Mouse (Mus musculus) heart, embryonic 16.5 days (tissue): ENCODE measurements around the gene Litaf. TPM values are rescaled to one million over a fixed set of nuclear protein-coding genes. Genes with fewer than 3 reads are reported as not detected.

ENCODE experiments used
- ATAC-seq: fragments of 200-750 bp; cut with Nextera tagmentation; replicated peaks from 2 replicates; pipeline ENCODE4 v1.8.0; 2017; ENCODE audit warnings: moderate number of reproducible peaks; ENCODE audit not compliant: insufficient read depth, low FRiP score; ENCODE audit errors: extremely low read depth
- H3K27ac ChIP-seq: fragments of 300-500 bp; sonication (generic); 2 replicates; pipeline ENCODE4 v1.5.1; 2014; ENCODE audit warnings: mild to moderate bottlenecking, low read length, control low read depth, moderate library complexity
- H3K27me3 ChIP-seq: fragments of 300-500 bp; sonication (generic); 2 replicates; pipeline ENCODE4 v1.6.1; 2014; ENCODE audit warnings: low read length, mixed read lengths; ENCODE audit not compliant: control insufficient read depth, insufficient read depth
- H3K36me3 ChIP-seq: fragments of 300-500 bp; sonication (generic); 2 replicates; pipeline ENCODE4 v1.6.1; 2014; ENCODE audit not compliant: control insufficient read depth, insufficient read depth
- H3K4me1 ChIP-seq: fragments of 300-500 bp; sonication (generic); 2 replicates; pipeline ENCODE4 v1.6.1; 2014; ENCODE audit warnings: low read length, mixed read lengths; ENCODE audit not compliant: control insufficient read depth, insufficient read depth
- H3K4me2 ChIP-seq: fragments of 300-500 bp; sonication (generic); 2 replicates; pipeline ENCODE4 v1.6.1; 2014; ENCODE audit warnings: low read depth, mild to moderate bottlenecking, control low read depth, low read length
- H3K4me3 ChIP-seq: fragments of 300-500 bp; sonication (generic); 2 replicates; pipeline ENCODE4 v1.5.1; 2014; ENCODE audit warnings: mild to moderate bottlenecking, control low read depth, low read length
- H3K9ac ChIP-seq: fragments of 300-500 bp; sonication (generic); 2 replicates; pipeline ENCODE4 v1.6.1; 2014; ENCODE audit warnings: low read length, control low read depth
- H3K9me3 ChIP-seq: fragments of 300-500 bp; sonication (generic); replicated peaks from 2 replicates; pipeline ENCODE4 v1.6.1; 2016; ENCODE audit warnings: low read length; ENCODE audit not compliant: control insufficient read depth
- WGBS: fragments of 180-500 bp; shearing (Covaris S2); extraction: QIAGEN DNeasy Blood & Tissue Kit; methylation state at CpG from one replicate; pipeline ENCODE4 v1.1.7; 2014; 5-methylcytosine and 5-hydroxymethylcytosine counted together
- polyA plus RNA-seq: library from polyadenylated mRNA; unstranded; fragments of >200 nt; fragmentation: Nextera tagmentation; extraction: Ambion mirVana; gene quantifications from 2 replicates; pipeline ENCODE4 v1.2.1, GENCODE M21; 2015

Litaf gene
- polyA plus RNA-seq, 1 experiment from 2014 or later = 78.7 TPM

DNA sequence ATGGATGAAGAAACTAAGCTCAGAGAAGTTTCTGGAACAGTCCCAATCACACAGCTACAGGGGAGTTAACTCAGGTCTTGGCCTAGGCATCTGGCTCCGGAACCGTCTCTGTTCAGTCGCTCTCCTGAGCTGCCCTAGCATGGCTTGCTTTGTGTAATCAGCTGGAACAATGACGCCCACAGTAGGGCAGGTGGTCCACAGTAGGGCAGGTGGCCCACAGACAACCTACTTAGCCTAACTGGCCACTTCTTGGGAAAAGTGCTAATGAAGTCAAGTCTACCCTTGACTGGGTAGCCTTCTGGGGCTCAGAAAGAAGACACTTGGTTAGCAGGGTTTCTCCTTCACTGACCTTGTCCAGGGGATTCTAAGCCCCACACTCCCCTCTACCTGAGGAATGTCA is 55.7 kb downstream of the Litaf start:
- ATAC-seq = no peak
- Histone ChIP-seq H3K9ac (no peak overlapping the region), H3K4me2 (no peak overlapping the region), H3K4me3 (no peak overlapping the region), H3K27ac (no peak overlapping the region), H3K9me3 (no peaks in the 10 kb centered on the region), H3K4me1 (peaks cover 24% of the 10 kb centered on the region), H3K36me3 (no peaks in the 10 kb centered on the region), H3K27me3 (no peaks in the 10 kb centered on the region)
- 89% methylated on average over 4 of the region's 4 CpGs for WGBS

DNA sequence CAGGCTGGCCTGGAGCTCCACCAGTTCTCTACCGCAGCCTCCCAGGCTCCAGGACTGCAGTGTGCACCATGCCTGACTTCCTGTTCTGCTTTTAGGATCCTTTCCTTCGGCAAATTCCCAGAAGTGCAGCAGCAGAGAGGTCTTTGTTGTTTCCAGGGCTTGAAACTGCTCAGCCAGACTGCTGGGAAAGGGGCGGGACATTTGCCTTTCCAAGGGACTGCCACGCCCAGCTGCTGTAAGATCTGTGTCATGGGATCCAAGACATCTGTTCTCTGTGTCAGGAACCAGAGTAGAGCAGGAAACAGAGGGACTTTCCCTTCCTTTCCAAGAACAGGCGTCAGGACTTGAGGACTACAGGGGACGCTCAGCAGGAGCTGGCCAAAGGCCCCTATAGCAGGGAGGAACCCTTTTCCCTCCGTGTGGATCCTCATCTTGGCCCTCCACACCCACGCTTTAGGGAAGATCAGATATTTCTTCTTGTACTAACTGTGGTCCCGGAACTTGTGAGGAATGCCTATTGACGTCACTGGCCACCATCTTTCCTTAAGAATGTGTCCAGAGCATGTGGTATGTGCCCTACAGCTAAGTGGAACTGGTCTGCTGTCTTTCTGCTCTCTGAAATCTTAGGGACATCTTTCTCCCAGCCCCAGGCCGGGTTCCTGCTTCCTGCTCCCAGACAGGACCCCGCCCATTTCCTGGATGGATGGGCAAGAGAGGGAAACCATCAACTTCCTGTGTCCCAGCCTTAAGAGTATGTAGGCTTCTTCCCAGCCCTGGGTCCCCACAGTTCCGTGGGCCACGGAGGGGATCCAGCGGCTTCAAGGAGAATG is 57.6 kb downstream of the Litaf start:
- 32% methylated on average over 15 of the region's 15 CpGs for WGBS
- H3K4me2 ChIP-seq = peak overlapping the region; percentile 42
- H3K4me3 ChIP-seq = peak overlapping the region; percentile 9; the same call in 1 of the 2 replicates
- peak overlapping the region; percentile 96 for H3K27ac ChIP-seq
- no peaks in the 10 kb centered on the region for H3K36me3 ChIP-seq
- peaks cover 24% of the 10 kb centered on the region for H3K4me1 ChIP-seq
- ATAC-seq = peak; percentile 90
- peak overlapping the region; percentile 47 for H3K9ac ChIP-seq
- no peaks in the 10 kb centered on the region for H3K27me3 ChIP-seq
- no peaks in the 10 kb centered on the region; the same call in 1 of the 2 replicates for H3K9me3 ChIP-seq

DNA sequence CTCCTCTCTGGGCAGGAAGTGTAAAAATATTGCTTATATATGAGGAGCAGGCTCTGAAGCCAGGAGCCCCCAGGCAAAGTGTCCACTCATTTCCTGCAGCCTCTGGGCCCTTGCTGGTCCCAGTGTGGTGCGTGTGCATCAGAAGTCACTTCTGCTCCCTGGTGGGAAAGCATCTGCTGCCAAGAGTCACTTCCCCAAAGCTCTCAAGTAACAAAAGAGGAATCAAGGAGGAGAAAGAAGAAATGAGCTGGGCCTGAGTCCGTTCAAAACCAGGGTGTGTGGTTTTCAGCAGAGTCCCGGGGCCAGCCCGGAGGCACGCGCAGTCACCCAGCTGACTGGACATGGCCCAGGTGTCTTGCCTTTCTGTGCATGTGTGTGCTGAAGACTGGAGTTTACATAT is 59.9 kb downstream of the Litaf start:
- ATAC-seq = no peak
- no peaks in the 10 kb centered on the region for H3K27me3 ChIP-seq
- H3K36me3 ChIP-seq = no peaks in the 10 kb centered on the region
- no peaks in the 10 kb centered on the region; the same call in 1 of the 2 replicates for H3K9me3 ChIP-seq
- no peak overlapping the region for H3K4me3 ChIP-seq
- H3K27ac ChIP-seq = peak overlapping the region; percentile 69
- no peak overlapping the region for H3K9ac ChIP-seq
- no peak overlapping the region for H3K4me2 ChIP-seq
- WGBS = 77% methylated on average over 6 of the region's 6 CpGs
- peaks cover 14% of the 10 kb centered on the region for H3K4me1 ChIP-seq

DNA sequence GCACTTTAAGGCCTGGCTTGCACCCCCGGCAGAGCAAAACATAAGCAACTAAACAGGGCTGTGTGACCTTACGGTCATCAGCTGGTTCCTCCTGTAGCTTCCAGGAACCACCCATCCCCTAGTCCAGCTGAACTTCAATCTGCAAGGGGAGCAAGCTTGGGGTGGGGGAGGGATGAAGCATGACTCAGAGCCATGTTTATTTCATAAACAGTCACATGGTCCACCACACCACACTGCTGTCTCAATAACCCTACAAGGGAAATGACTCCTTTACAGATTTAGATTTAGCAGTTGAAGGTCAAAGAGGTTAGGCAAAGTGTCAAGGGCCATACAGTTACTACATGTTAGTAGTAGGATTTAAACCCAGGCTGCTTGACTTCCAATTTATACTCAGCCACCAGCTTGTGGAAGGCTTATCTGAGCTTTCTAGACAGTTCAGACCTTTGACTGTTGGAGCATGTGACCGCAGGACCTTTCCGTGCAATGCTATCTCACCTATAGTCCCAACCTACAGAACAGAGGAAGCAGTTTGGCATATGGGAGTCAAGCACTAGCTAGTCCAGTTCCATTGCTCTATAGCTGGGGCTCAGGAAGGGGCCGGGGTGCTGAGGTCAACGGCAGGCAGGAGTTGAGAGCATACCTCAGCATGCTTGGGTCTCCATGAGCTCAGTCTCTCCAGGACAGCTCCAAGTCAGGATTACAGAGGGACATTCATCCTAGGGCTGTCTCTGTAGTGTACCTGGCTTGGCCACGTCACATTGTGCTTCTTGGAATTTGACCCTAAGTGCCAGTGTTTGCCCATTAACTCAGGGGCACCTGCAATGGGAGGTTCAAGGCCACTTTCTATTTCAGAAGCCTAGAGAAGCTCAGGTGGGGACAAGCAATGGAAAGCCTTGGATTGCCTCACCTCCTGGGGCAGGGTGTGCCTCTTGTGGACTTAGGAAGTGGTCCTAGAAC is 64.0 kb downstream of the Litaf start:
- H3K4me2 ChIP-seq = no peak overlapping the region
- no peak overlapping the region for H3K27ac ChIP-seq
- H3K9ac ChIP-seq = no peak overlapping the region
- H3K36me3 ChIP-seq = no peaks in the 10 kb centered on the region
- H3K4me3 ChIP-seq = no peak overlapping the region
- 79% methylated on average over 7 of the region's 7 CpGs for WGBS
- ATAC-seq = no peak
- no peaks in the 10 kb centered on the region; the same call in 1 of the 2 replicates for H3K9me3 ChIP-seq
- no peaks in the 10 kb centered on the region for H3K27me3 ChIP-seq
- peaks cover 6% of the 10 kb centered on the region for H3K4me1 ChIP-seq

DNA sequence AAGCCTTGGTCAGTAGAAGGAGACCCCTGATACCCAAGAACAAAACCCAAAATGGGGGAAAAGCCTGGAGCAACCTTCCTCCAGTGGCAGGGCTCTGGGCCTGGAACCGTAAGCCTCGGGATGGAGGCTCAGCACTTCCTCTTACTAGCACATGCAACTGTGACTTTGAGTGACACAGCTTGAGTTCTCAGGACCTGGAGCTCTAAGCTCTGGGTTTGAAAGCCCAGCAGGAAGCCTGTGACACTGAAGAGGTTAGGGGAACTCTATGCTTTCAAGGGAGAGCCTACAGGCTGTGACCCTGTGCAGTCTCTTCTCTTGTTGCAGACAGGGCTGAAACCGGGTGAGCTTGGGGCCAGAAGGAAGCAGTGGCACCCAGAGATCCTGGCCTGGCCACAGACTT is 66.1 kb downstream of the Litaf start:
- Histone ChIP-seq H3K4me1 (peaks cover 6% of the 10 kb centered on the region), H3K27me3 (no peaks in the 10 kb centered on the region), H3K27ac (no peak overlapping the region), H3K36me3 (no peaks in the 10 kb centered on the region), H3K9me3 (no peaks in the 10 kb centered on the region; the same call in 1 of the 2 replicates), H3K4me3 (no peak overlapping the region), H3K9ac (no peak overlapping the region), H3K4me2 (no peak overlapping the region)
- ATAC-seq = no peak
- WGBS = 45% methylated on average over 3 of the region's 3 CpGs

DNA sequence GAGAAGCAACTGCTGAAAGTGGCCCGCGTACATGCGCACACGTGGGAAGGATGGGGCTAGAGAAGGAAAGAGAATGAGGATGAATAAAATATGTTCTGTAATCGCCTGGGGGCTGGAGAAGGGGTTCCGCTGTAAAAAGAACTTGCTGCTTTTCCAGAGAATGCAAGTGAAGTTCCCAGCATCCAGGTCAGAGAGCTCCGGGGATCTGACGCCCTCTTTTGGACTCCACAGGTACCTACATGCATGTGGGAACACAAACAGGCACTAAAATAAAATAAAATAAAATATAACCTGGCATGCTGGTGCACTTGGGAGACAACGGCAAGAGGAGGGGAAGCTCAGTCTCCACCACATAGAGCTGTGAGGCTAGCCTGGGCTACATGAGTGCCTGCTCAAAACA is 67.7 kb downstream of the Litaf start:
- H3K27ac ChIP-seq = no peak overlapping the region
- 77% methylated on average over 9 of the region's 9 CpGs for WGBS
- no peaks in the 10 kb centered on the region for H3K36me3 ChIP-seq
- ATAC-seq = no peak
- H3K9me3 ChIP-seq = no peaks in the 10 kb centered on the region
- H3K4me1 ChIP-seq = peaks cover 8% of the 10 kb centered on the region
- H3K4me2 ChIP-seq = no peak overlapping the region
- H3K27me3 ChIP-seq = no peaks in the 10 kb centered on the region
- H3K9ac ChIP-seq = no peak overlapping the region
- no peak overlapping the region for H3K4me3 ChIP-seq

DNA sequence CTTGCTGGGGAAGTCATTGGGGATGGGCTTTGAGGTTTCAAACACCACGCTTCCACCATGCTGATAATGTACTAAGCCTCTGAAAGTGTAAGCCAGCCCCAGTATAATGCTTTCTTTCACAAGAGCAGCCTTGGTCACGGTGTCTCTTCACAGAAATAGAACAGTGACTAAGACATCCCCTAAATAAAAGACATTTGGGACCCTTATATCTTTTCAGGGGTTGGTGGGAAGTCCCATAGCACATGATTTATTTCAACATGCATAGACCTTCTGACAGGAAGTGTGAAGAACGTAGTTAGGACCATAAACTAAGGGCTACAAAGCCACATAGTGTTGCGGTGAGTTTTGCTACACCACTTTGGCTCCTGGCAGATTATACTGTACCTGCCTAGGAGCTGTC is 69.4 kb downstream of the Litaf start:
- no peak overlapping the region for H3K4me3 ChIP-seq
- no peak overlapping the region for H3K9ac ChIP-seq
- WGBS = 77% methylated on average over 4 of the region's 4 CpGs
- H3K36me3 ChIP-seq = no peaks in the 10 kb centered on the region
- no peak overlapping the region for H3K27ac ChIP-seq
- H3K4me1 ChIP-seq = peaks cover 11% of the 10 kb centered on the region
- no peak overlapping the region for H3K4me2 ChIP-seq
- ATAC-seq = no peak
- no peaks in the 10 kb centered on the region for H3K27me3 ChIP-seq
- no peaks in the 10 kb centered on the region for H3K9me3 ChIP-seq

DNA sequence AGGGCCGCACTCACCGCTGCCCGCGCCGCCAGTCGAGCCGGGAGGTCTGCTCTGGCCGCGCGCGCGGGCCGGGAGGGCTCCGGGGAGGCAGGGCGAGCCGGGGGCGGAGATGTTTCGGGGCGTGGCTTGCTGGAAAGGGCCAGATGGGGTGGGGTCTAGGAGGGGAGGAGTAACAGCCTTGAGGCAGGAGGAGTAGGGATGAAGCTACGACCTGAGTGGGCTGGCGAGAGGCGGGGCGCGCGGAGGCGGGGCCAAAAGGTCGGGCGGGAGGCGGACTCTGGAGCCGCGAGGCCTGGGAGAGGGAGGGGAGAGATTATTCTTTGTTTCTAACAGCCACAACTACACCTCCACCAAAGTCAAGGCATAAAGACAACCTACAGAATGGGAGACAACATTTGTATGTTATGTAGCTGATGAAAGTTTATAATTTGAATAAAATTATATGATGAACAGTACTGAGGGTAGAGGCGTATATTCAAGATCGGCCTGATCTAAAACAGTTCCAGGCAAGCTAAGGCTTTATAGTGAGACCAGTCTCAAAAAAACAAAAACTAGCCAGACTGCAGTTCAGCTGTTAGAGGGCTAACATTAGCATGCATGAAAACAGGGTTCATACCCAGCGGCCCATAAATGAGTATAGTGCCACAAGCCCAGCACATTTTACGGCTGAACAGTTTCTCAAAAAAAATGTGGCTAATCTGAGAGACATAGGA is 72.8 kb downstream of the Litaf start:
- peak overlapping the region; percentile 95 for H3K9ac ChIP-seq
- peaks cover 5% of the 10 kb centered on the region; the same call in 1 of the 2 replicates for H3K4me1 ChIP-seq
- no peaks in the 10 kb centered on the region; the same call in 1 of the 2 replicates for H3K9me3 ChIP-seq
- H3K4me3 ChIP-seq = peak overlapping the region; percentile 88
- peak overlapping the region; percentile 88 for H3K27ac ChIP-seq
- 10% methylated on average over 35 of the region's 35 CpGs for WGBS
- H3K36me3 ChIP-seq = no peaks in the 10 kb centered on the region
- peak overlapping the region; percentile 82 for H3K4me2 ChIP-seq
- no peaks in the 10 kb centered on the region for H3K27me3 ChIP-seq
- peak; percentile 99 for ATAC-seq
